Mouse (Mus musculus): ENCODE results near the gene Cinp.

Cinp gene

GRCm38 (mm10) chr12:110830293-110831024, 58.5 kb downstream of the Cinp start:
- DNase-seq = no peak

DNA sequence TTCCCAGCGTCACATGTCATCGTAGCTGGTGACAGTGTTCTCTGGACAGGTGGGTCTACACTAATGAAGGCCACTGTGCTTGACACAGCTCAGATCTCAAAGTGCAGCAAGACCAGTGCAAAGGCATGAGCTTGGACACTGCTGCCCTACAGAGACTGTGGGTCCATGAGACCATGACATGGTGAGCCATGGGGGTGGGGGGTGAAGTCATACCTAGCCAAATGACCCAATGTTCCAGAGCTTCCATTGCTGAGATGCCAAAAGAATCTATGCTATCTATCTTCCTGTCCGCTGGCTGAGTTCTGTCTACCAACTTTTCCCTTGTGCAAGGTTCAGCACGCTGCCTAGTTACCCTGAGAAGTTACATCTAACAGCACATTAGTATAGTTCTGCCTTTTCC, 60.0 kb downstream of the Cinp start:
- DNase-seq = no peak
